Mouse (Mus musculus) 3T3-L1 (cell line): ENCODE measurements at regions not wholly inside any gene's neighbourhood (a gene's known extent, or its start where the extent isn't known, plus 50 kb on each side); places are given as distances from the start of the nearest gene placed in this dataset.

ENCODE experiments used
- DNase-seq: peaks from one replicate; pipeline ENCODE4 v3.0.0-alpha.2; 2015; ENCODE audit warnings: low read depth, low spot score

- peak; percentile 85 for DNase-seq
Measured at GRCm38 (mm10) chr7:70016611-70017010, 349.9 kb downstream of the Nr2f2 start.

- no peak for DNase-seq
Measured at GRCm38 (mm10) chr7:70003200-70003986, 363.1 kb downstream of the Nr2f2 start.

GRCm38 (mm10) chr7:69998756-69999155 lies 367.8 kb downstream of the Nr2f2 start:
- DNase-seq = no peak

- DNase-seq = no peak
Measured at GRCm38 (mm10) chr7:69994540-69995303, 371.8 kb downstream of the Nr2f2 start.

GRCm38 (mm10) chr7:69992383-69993327 lies 373.9 kb downstream of the Nr2f2 start:
- DNase-seq = no peak

- no peak for DNase-seq
Measured at GRCm38 (mm10) chr7:69991982-69992381, 374.6 kb downstream of the Nr2f2 start.

- DNase-seq = no peak
Measured at GRCm38 (mm10) chr7:69988704-69989103, 377.8 kb downstream of the Nr2f2 start.

- DNase-seq = no peak
Measured at GRCm38 (mm10) chr7:69981301-69981700, 385.2 kb downstream of the Nr2f2 start.

GRCm38 (mm10) chr7:69976369-69976768 lies 390.2 kb downstream of the Nr2f2 start:
- DNase-seq = no peak

- DNase-seq = no peak
Measured at GRCm38 (mm10) chr7:69964002-69964401, 402.5 kb downstream of the Nr2f2 start.

- DNase-seq = no peak
Measured at GRCm38 (mm10) chr7:69950221-69950670, 416.3 kb downstream of the Nr2f2 start.

GRCm38 (mm10) chr7:69949647-69950121 lies 416.9 kb downstream of the Nr2f2 start:
- no peak for DNase-seq

GRCm38 (mm10) chr7:69946396-69946795 lies 420.1 kb downstream of the Nr2f2 start:
- DNase-seq = no peak

GRCm38 (mm10) chr7:69941881-69942280 lies 424.7 kb downstream of the Nr2f2 start:
- no peak for DNase-seq

- no peak for DNase-seq
Measured at GRCm38 (mm10) chr7:69925261-69925660, 441.3 kb downstream of the Nr2f2 start.

GRCm38 (mm10) chr7:69924551-69924950 lies 442.0 kb downstream of the Nr2f2 start:
- no peak for DNase-seq

- no peak for DNase-seq
Measured at GRCm38 (mm10) chr7:69911760-69912159, 454.8 kb downstream of the Nr2f2 start.

- DNase-seq = no peak
Measured at GRCm38 (mm10) chr7:69890503-69891061, 476.0 kb downstream of the Nr2f2 start.

GRCm38 (mm10) chr7:69888251-69888650 lies 478.3 kb downstream of the Nr2f2 start:
- DNase-seq = no peak

GRCm38 (mm10) chr7:69877031-69877430 lies 489.5 kb downstream of the Nr2f2 start:
- peak; percentile 85 for DNase-seq

- DNase-seq = peak; percentile 20
Measured at GRCm38 (mm10) chr7:69865801-69866200, 500.7 kb downstream of the Nr2f2 start.
